Mouse (Mus musculus): ENCODE results near the gene Vkorc1l1. TPM values are rescaled to one million over a fixed set of nuclear protein-coding genes. Genes with fewer than 3 reads are reported as not detected.
A peak's percentile ranks its signal among the peaks of the same experiment; 100 is the strongest.
"Not testable (repeated sequence)": the region's sequence is repeated elsewhere in the genome, so short reads cannot be mapped to it uniquely, and the experiment has no call there.

The Vkorc1l1 gene
- polyA plus RNA-seq, 1 experiment from 2014 or later = 25.4 TPM

DNA sequence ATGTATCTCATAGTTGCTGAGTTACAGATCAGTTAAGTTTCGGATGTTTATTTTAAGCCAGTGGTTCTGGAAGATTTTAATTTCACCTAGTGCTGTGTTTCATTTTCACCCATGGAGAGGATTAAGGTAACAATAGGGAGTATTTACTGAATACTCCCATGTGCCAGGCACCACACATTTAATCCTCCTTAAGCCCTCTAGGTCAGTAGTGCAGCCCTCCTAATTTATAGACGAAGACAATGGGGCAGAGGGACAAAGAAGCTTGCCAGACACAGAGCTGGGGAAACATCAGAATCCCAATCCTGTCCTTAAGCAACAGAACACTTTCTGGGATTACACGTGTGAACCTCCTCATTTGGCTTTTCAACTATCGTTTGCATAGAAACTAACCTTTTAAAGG, 4.8 kb upstream of the Vkorc1l1 start:
- no peaks in the 10 kb centered on the region for H3K9me3 ChIP-seq (ENCODE audit: control insufficient read depth, low read length)
- peak; percentile 20 for DNase-seq (ENCODE audit: low spot score)
- H3K4me3 ChIP-seq (ENCODE audit: low read depth, low read length) = no peak overlapping the region
- no peaks in the 10 kb centered on the region for H3K27me3 ChIP-seq (replicated peaks; ENCODE audit: control insufficient read depth, insufficient read depth, low read length)
- H3K36me3 ChIP-seq (ENCODE audit: control insufficient read depth, insufficient read depth, low read length) = no peaks in the 10 kb centered on the region
- H3K4me2 ChIP-seq (ENCODE audit: low read depth, low read length) = no peak overlapping the region
- no peak for ATAC-seq (ENCODE audit: low read depth)
- WGBS = 44% methylated on average over 4 of the region's 4 CpGs
- H3K4me1 ChIP-seq (ENCODE audit: control insufficient read depth, insufficient read depth, low read length) = no peaks in the 10 kb centered on the region; the same call in 1 of the 2 replicates
- no peak overlapping the region for H3K27ac ChIP-seq (replicated peaks; ENCODE audit: low read depth, low read length)
- no peak overlapping the region for H3K9ac ChIP-seq (ENCODE audit: low read depth, low read length)

DNA sequence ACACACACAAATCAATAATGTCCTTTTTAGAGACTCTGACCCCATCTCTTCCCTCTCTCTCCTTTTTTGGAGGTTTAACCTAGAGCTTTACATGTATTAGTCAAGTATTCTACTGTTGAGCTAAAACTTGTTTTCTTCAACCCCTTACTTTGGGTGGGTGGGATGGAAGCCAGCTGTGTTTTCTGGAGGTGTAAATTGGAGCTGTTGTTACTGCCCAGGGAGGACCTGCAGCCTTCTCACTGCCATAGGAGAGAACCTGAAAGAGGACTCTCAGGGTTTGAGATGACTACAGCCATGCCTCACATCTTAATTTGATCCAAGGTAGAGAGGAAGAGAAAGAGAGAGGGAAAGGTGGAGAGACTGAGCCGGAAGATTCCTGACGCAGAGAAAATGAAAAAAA, 1.5 kb upstream of the Vkorc1l1 start:
- DNase-seq (ENCODE audit: low spot score) (no peak), ATAC-seq (ENCODE audit: low read depth) (no peak)
- peaks cover 6% of the 10 kb centered on the region; the same call in 1 of the 2 replicates for H3K4me1 ChIP-seq (ENCODE audit: control insufficient read depth, insufficient read depth, low read length)
- H3K36me3 ChIP-seq (ENCODE audit: control insufficient read depth, insufficient read depth, low read length) = no peaks in the 10 kb centered on the region
- no peak overlapping the region for H3K4me3 ChIP-seq (ENCODE audit: low read depth, low read length)
- no peaks in the 10 kb centered on the region for H3K27me3 ChIP-seq (replicated peaks; ENCODE audit: control insufficient read depth, insufficient read depth, low read length)
- no peak overlapping the region for H3K27ac ChIP-seq (replicated peaks; ENCODE audit: low read depth, low read length)
- H3K4me2 ChIP-seq (ENCODE audit: low read depth, low read length) = peak overlapping the region; percentile 63; the same call in 1 of the 2 replicates
- H3K9me3 ChIP-seq (ENCODE audit: control insufficient read depth, low read length) = no peaks in the 10 kb centered on the region
- WGBS = 54% methylated on average over 2 of the region's 2 CpGs
- no peak overlapping the region for H3K9ac ChIP-seq (ENCODE audit: low read depth, low read length)

DNA sequence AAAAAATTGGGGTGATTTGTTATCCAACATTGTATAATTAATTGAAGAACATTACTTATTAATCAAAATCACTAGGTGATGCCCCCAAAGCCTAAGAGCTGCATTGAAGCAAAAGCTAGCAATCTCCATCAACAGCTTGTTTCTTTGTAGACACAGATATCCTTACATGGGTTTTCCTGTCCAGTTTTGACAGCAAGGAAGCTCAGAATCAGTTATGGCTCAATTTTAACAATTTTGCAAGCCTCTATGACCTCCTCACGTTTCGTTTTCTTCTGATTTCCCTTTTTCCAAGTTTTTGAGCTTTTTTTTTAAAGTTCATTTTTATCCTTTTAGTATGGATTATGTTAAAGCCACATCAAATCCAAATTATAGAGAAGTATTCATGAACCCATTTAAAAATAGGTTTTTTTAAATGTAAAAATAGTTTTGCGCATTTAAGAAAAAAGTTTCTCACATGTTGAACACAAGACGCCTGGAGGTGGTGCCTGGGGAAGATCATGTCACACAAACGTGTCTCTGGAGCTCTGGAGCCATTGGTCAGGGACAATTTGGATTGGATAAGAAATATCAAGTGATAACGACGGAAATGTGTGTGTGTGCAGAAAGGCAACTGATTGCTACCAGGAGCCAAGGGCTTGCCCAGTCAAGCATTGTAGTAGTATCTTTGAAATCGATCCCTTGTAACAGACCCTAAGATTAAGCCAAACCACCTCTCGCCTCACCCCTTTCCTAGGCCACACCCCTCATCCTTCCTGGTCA, 855 bp upstream of the Vkorc1l1 start:
- H3K4me2 ChIP-seq (ENCODE audit: low read depth, low read length) = peak overlapping the region; percentile 63
- peak overlapping the region; percentile 88 for H3K4me3 ChIP-seq (ENCODE audit: low read depth, low read length)
- peaks cover 6% of the 10 kb centered on the region; the same call in 1 of the 2 replicates for H3K4me1 ChIP-seq (ENCODE audit: control insufficient read depth, insufficient read depth, low read length)
- no peaks in the 10 kb centered on the region for H3K27me3 ChIP-seq (replicated peaks; ENCODE audit: control insufficient read depth, insufficient read depth, low read length)
- H3K9ac ChIP-seq (ENCODE audit: low read depth, low read length) = peak overlapping the region; percentile 25; the same call in 1 of the 2 replicates
- 0 out of 2 replicates have a peak, but pooled peaks cover 3% of the 10 kb centered on the region for H3K36me3 ChIP-seq (ENCODE audit: control insufficient read depth, insufficient read depth, low read length)
- peak overlapping the region; percentile 55 for H3K27ac ChIP-seq (replicated peaks; ENCODE audit: low read depth, low read length)
- 7% methylated on average over 9 of the region's 9 CpGs for WGBS
- no peaks in the 10 kb centered on the region for H3K9me3 ChIP-seq (ENCODE audit: control insufficient read depth, low read length)
- ATAC-seq (ENCODE audit: low read depth) = peak; percentile 35
- no peak for DNase-seq (ENCODE audit: low spot score)

GRCm38 (mm10) chr5:129942073-129942939, 536 bp downstream of the Vkorc1l1 start:
- H3K36me3 ChIP-seq (ENCODE audit: control insufficient read depth, insufficient read depth, low read length); H3K27me3 ChIP-seq (replicated peaks; ENCODE audit: control insufficient read depth, insufficient read depth, low read length); H3K4me1 ChIP-seq (ENCODE audit: control insufficient read depth, insufficient read depth, low read length); DNase-seq (ENCODE audit: low spot score); H3K9me3 ChIP-seq (ENCODE audit: control insufficient read depth, low read length): not testable (repeated sequence)
- peak; percentile 38 for ATAC-seq (ENCODE audit: low read depth)
- Histone ChIP-seq H3K4me2 (ENCODE audit: low read depth, low read length) (peak overlapping the region; percentile 81), H3K9ac (ENCODE audit: low read depth, low read length) (peak overlapping the region; percentile 86), H3K4me3 (ENCODE audit: low read depth, low read length) (peak overlapping the region; percentile 88), H3K27ac (replicated peaks; ENCODE audit: low read depth, low read length) (peak overlapping the region; percentile 44; the same call in 1 of the 2 replicates)
- 1% methylated on average over 17 of the region's 82 CpGs for WGBS

DNA sequence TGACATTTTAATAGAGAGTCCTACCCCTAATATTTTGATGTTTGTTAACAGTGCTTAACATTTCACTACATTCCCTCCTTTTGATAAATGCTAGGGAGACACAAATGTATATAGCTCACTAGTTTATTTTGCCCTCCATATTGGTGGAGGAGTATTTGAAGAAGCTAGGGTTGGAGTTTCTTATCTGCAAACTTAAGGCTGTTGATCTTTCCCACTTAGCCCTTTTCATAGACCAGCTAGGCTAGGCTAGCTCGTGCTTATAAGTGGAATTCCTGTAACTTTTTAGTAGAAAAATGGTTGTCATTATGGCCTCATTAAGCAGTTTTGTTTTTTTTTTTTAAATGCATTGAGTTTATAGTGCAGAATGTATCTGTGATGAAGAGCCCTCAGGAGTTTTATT, 1.6 kb downstream of the Vkorc1l1 start:
- peaks cover 6% of the 10 kb centered on the region; the same call in 1 of the 2 replicates for H3K4me1 ChIP-seq (ENCODE audit: control insufficient read depth, insufficient read depth, low read length)
- ATAC-seq (ENCODE audit: low read depth) (no peak), DNase-seq (ENCODE audit: low spot score) (no peak)
- H3K36me3 ChIP-seq (ENCODE audit: control insufficient read depth, insufficient read depth, low read length) = peaks cover 8% of the 10 kb centered on the region; the same call in 1 of the 2 replicates
- peak overlapping the region; percentile 26; the same call in 1 of the 2 replicates for H3K4me2 ChIP-seq (ENCODE audit: low read depth, low read length)
- no peak overlapping the region for H3K9ac ChIP-seq (ENCODE audit: low read depth, low read length)
- H3K27ac ChIP-seq (replicated peaks; ENCODE audit: low read depth, low read length) = no peak overlapping the region
- WGBS = 87% methylated on average over 1 of the region's 1 CpGs
- no peaks in the 10 kb centered on the region for H3K9me3 ChIP-seq (ENCODE audit: control insufficient read depth, low read length)
- H3K27me3 ChIP-seq (replicated peaks; ENCODE audit: control insufficient read depth, insufficient read depth, low read length) = no peaks in the 10 kb centered on the region
- no peak overlapping the region for H3K4me3 ChIP-seq (ENCODE audit: low read depth, low read length)

DNA sequence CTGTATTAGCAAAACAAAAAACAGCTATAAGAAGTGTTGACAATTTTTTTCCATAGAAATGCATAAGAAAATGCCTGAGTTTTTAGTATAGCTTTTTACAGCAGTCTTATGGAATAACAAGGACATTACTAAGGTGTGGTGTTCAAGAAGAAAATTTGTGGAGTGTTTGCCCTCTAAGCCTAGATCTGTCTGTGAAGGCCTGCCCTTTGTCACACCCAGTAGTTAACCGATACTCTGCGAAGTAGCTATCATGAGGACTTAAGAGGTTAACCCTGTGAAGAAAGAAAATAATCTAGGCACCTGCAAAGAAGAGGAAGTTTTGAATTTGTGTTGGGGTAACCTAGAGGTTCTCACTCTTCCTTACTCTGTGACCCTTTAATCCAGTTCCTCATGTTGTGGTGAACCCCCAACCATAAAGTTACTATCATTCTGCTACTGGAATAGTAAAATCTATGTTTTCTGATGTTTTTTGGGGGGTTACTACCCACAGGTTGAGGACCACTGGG, 5.8 kb downstream of the Vkorc1l1 start:
- ATAC-seq (ENCODE audit: low read depth) (no peak), DNase-seq (ENCODE audit: low spot score) (no peak)
- H3K4me2 ChIP-seq (ENCODE audit: low read depth, low read length) = no peak overlapping the region
- no peak overlapping the region for H3K4me3 ChIP-seq (ENCODE audit: low read depth, low read length)
- H3K27me3 ChIP-seq (replicated peaks; ENCODE audit: control insufficient read depth, insufficient read depth, low read length) = no peaks in the 10 kb centered on the region
- H3K36me3 ChIP-seq (ENCODE audit: control insufficient read depth, insufficient read depth, low read length) = peaks cover 8% of the 10 kb centered on the region; the same call in 1 of the 2 replicates
- 0 out of 2 replicates have a peak, but pooled peaks cover 6% of the 10 kb centered on the region for H3K4me1 ChIP-seq (ENCODE audit: control insufficient read depth, insufficient read depth, low read length)
- WGBS = 96% methylated on average over 2 of the region's 2 CpGs
- no peak overlapping the region; the same call in 1 of the 2 replicates for H3K9ac ChIP-seq (ENCODE audit: low read depth, low read length)
- H3K27ac ChIP-seq (replicated peaks; ENCODE audit: low read depth, low read length) = no peak overlapping the region
- no peaks in the 10 kb centered on the region for H3K9me3 ChIP-seq (ENCODE audit: control insufficient read depth, low read length)

DNA sequence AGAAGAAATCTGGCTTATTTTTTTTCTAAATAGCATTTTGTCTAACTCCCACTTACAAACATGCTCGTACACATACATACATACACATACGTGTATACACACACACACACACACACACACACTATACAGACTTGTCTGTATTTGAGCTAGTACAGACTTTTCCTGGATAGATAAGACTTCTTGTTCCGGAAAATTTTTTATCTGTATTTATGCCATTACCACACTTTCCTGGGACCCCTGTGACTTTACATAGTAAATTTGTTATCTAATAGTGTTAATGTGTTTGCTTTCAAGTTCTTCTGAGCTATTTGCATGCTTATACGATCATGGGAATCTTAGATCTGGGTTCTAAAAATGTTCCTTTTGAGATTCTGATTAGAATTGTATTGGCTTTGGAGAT, 10.4 kb downstream of the Vkorc1l1 start:
- ATAC-seq (ENCODE audit: low read depth) (no peak), DNase-seq (ENCODE audit: low spot score) (no peak)
- no peak overlapping the region for H3K4me3 ChIP-seq (ENCODE audit: low read depth, low read length)
- H3K4me1 ChIP-seq (ENCODE audit: control insufficient read depth, insufficient read depth, low read length) = no peaks in the 10 kb centered on the region
- H3K9ac ChIP-seq (ENCODE audit: low read depth, low read length) = no peak overlapping the region
- H3K36me3 ChIP-seq (ENCODE audit: control insufficient read depth, insufficient read depth, low read length) = peaks cover 5% of the 10 kb centered on the region; the same call in 1 of the 2 replicates
- no peaks in the 10 kb centered on the region for H3K9me3 ChIP-seq (ENCODE audit: control insufficient read depth, low read length)
- H3K4me2 ChIP-seq (ENCODE audit: low read depth, low read length) = no peak overlapping the region
- H3K27me3 ChIP-seq (replicated peaks; ENCODE audit: control insufficient read depth, insufficient read depth, low read length) = no peaks in the 10 kb centered on the region
- WGBS = 95% methylated on average over 4 of the region's 4 CpGs
- H3K27ac ChIP-seq (replicated peaks; ENCODE audit: low read depth, low read length) = no peak overlapping the region

- Histone ChIP-seq H3K4me1 (ENCODE audit: control insufficient read depth, insufficient read depth, low read length) (no peaks in the 10 kb centered on the region), H3K9ac (ENCODE audit: low read depth, low read length) (no peak overlapping the region), H3K27me3 (replicated peaks; ENCODE audit: control insufficient read depth, insufficient read depth, low read length) (no peaks in the 10 kb centered on the region), H3K4me2 (ENCODE audit: low read depth, low read length) (no peak overlapping the region), H3K36me3 (ENCODE audit: control insufficient read depth, insufficient read depth, low read length) (peaks cover 7% of the 10 kb centered on the region; the same call in 1 of the 2 replicates), H3K9me3 (ENCODE audit: control insufficient read depth, low read length) (no peaks in the 10 kb centered on the region), H3K27ac (replicated peaks; ENCODE audit: low read depth, low read length) (no peak overlapping the region), H3K4me3 (ENCODE audit: low read depth, low read length) (no peak overlapping the region)
- no peak for ATAC-seq (ENCODE audit: low read depth)
- WGBS = 84% methylated on average over 5 of the region's 5 CpGs
- DNase-seq (ENCODE audit: low spot score) = no peak
Measured at GRCm38 (mm10) chr5:129954473-129955254, 12.9 kb downstream of the Vkorc1l1 start.

All from embryonic facial prominence, embryonic 14.5 days (tissue).